Mouse (Mus musculus) limb, embryonic 12.5 days (tissue): Measurements from ENCODE around the gene Pard3. TPM values are rescaled to one million over a fixed set of nuclear protein-coding genes. Genes with fewer than 3 reads are reported as not detected.
A peak's percentile ranks its signal among the peaks of the same experiment; 100 is the strongest.

Experiments used
- ATAC-seq: fragments of 200-750 bp; cut with Nextera tagmentation; 2 replicates; pipeline ENCODE4 v1.8.0; 2017; ENCODE audit warnings: low read depth, moderate TSS enrichment; ENCODE audit not compliant: insufficient number of reproducible peaks, insufficient read depth, low FRiP score, low TSS enrichment
- H3K27ac ChIP-seq: fragments of 300-500 bp; sonication (generic); 2 replicates; pipeline ENCODE4 v1.5.1; 2016; ENCODE audit warnings: mild to moderate bottlenecking, moderate library complexity
- H3K27me3 ChIP-seq: fragments of 300-500 bp; sonication (generic); 2 replicates; pipeline ENCODE4 v1.6.1; 2016; ENCODE audit warnings: mild to moderate bottlenecking, moderate library complexity
- H3K36me3 ChIP-seq: fragments of 300-500 bp; sonication (generic); 2 replicates; pipeline ENCODE4 v1.6.1; 2016; ENCODE audit warnings: mild to moderate bottlenecking, moderate library complexity
- H3K4me1 ChIP-seq: fragments of 300-500 bp; sonication (generic); replicated peaks from 2 replicates; pipeline ENCODE4 v1.6.1; 2016
- H3K4me2 ChIP-seq: fragments of 300-500 bp; sonication (generic); 2 replicates; pipeline ENCODE4 v1.6.1; 2016; ENCODE audit warnings: mild to moderate bottlenecking, moderate library complexity
- H3K4me3 ChIP-seq: fragments of 300-500 bp; sonication (generic); replicated peaks from 2 replicates; pipeline ENCODE4 v1.5.1; 2016; ENCODE audit warnings: mild to moderate bottlenecking
- H3K9ac ChIP-seq: fragments of 300-500 bp; sonication (generic); replicated peaks from 2 replicates; pipeline ENCODE4 v1.6.1; 2016; ENCODE audit warnings: mild to moderate bottlenecking, moderate library complexity
- H3K9me3 ChIP-seq: fragments of 300-500 bp; sonication (generic); 2 replicates; pipeline ENCODE4 v1.6.1; 2016; ENCODE audit warnings: mild to moderate bottlenecking, moderate library complexity
- WGBS: fragments of 180-500 bp; shearing (Covaris S2); methylation state at CpG from one replicate; pipeline ENCODE4 v1.1.7; 2016; 5-methylcytosine and 5-hydroxymethylcytosine counted together
- polyA plus RNA-seq: library from polyadenylated mRNA; unstranded; fragments of >200 nt; fragmentation: Nextera tagmentation; extraction: Ambion mirVana; gene quantifications from 2 replicates; pipeline ENCODE4 v1.2.1, GENCODE M21; 2016

Pard3 gene
- polyA plus RNA-seq, 1 experiment from 2014 or later, result 50.6 TPM

DNA sequence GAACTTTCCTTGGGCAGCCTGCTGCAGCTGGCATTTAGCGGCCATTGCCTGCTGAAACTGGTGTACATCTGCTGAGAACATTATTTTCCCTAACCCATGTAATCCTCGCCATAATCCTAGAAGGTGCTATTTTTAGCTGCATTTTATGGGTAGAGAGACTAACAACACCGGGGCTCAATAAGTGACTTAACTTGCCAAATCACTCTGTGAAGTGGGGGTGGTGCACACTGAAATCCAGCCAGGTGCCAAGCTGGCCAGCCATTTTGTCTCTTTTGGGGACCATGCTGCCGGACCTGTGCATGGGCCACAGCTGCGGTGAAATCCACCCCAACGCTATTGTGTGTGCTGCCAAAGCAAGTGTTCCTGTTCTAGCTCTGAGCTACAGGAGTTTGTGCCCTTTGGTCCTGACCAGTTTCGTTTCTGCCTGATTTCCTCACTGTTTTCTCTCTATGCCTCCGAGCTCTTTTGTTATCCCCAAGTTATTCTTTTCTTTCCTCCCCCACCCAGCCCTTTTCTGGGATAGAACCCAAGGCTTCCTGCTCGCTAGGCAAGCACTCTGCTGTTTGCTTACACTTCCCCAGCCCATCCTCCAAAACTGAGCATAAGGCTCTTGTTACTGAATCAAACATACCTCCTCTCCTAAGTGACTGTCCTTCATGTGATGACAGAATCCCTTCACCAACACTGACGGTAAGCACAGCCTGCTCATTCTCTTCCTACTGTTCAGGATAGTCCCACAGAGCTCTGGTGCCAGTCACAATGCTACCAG is 375.9 kb downstream of the Pard3 start:
- no peak overlapping the region for H3K4me2 ChIP-seq
- peaks cover 42% of the 10 kb centered on the region for H3K4me1 ChIP-seq
- peak overlapping the region; percentile 62; the same call in 1 of the 2 replicates for H3K27ac ChIP-seq
- no peaks in the 10 kb centered on the region; the same call in 1 of the 2 replicates for H3K27me3 ChIP-seq
- H3K9me3 ChIP-seq, result no peaks in the 10 kb centered on the region
- no peak overlapping the region for H3K4me3 ChIP-seq
- 51% methylated on average over 10 of the region's 10 CpGs for WGBS
- H3K9ac ChIP-seq, result no peak overlapping the region
- H3K36me3 ChIP-seq, result peaks cover 9% of the 10 kb centered on the region; the same call in 1 of the 2 replicates
- peak; percentile 54 for ATAC-seq

DNA sequence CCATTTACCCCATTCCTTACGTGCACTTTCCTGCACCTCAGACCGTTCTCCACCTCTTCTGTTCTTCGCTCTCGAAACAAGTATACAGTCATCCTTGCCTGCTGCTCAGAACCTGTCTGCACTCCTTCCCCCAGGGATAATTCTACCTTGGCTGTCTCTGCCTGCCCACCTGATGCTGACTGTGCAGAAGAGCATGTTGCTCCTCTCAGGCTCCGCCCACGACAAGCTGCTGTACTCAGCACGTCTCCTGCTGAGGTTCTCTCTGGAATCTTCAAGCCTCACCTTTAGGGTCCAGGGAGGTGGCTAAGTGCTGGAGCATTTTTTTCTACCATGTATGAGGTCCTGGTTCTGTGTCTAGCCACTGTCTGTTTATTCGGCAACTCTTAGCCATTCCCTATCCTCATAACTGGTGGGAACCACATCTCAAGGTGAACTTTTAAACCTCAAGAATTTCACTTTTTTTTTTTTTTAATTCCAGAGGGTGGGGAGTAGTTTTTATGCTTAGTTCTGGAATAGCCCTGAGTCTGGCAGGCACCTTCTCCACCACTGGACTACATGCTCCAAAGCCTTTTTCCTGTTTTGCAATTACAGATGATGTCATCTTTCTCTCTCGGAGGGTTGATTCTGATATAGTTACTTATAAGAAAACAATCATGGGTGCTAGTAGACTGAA is 376.6 kb downstream of the Pard3 start:
- Histone ChIP-seq H3K27ac (peak overlapping the region; percentile 62; the same call in 1 of the 2 replicates), H3K27me3 (no peaks in the 10 kb centered on the region; the same call in 1 of the 2 replicates), H3K9ac (no peak overlapping the region), H3K9me3 (no peaks in the 10 kb centered on the region), H3K4me1 (peaks cover 42% of the 10 kb centered on the region), H3K4me2 (no peak overlapping the region), H3K36me3 (peaks cover 15% of the 10 kb centered on the region; the same call in 1 of the 2 replicates), H3K4me3 (no peak overlapping the region)
- ATAC-seq, result no peak
- WGBS, result 78% methylated on average over 9 of the region's 9 CpGs

DNA sequence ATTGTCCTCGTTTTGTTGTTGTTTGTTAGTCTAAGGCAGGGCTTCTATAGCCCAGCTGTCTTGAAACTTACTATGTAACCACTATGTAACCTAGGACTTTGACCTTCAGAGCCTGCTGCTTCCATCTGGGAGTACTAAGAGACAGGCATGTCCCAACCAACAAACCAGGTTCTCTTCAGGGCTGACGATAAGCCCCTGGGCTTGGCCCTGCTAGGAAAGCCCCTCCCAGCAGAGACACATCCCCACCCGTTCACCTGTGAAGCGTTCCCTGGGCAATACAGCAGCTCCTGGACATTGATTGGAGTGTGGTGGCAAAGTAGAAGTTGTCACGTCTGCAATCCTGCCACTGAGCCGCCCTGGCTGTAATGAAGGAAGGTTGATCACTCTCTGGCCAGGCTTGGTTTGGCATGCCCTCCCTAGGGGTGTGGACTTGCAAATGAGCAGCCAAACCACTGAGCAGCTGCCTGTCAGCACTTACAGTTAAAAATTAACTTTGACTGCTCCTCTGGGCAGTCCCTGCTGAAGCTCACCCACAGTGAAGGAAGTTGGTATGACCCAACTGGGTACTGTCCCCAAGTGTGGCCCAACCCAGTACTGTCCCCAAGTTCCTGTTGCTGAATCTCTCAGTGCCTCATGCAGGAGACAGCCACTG is 377.3 kb downstream of the Pard3 start:
- no peak overlapping the region for H3K9ac ChIP-seq
- peaks cover 16% of the 10 kb centered on the region; the same call in 1 of the 2 replicates for H3K36me3 ChIP-seq
- WGBS, result 71% methylated on average over 6 of the region's 6 CpGs
- H3K9me3 ChIP-seq, result no peaks in the 10 kb centered on the region
- no peak for ATAC-seq
- H3K4me2 ChIP-seq, result no peak overlapping the region
- no peak overlapping the region for H3K4me3 ChIP-seq
- H3K27me3 ChIP-seq, result no peaks in the 10 kb centered on the region; the same call in 1 of the 2 replicates
- H3K27ac ChIP-seq, result no peak overlapping the region
- H3K4me1 ChIP-seq, result peaks cover 42% of the 10 kb centered on the region

GRCm38 (mm10) chr8:127447401-127447800 is 383.7 kb downstream of the Pard3 start:
- no peaks in the 10 kb centered on the region for H3K27me3 ChIP-seq
- no peak overlapping the region for H3K4me2 ChIP-seq
- H3K27ac ChIP-seq, result no peak overlapping the region
- 0 out of 2 replicates have a peak, but pooled peaks cover 6% of the 10 kb centered on the region for H3K4me1 ChIP-seq
- no peak overlapping the region for H3K9ac ChIP-seq
- H3K9me3 ChIP-seq, result no peaks in the 10 kb centered on the region
- 93% methylated on average over 1 of the region's 1 CpGs for WGBS
- H3K4me3 ChIP-seq, result no peak overlapping the region
- peaks cover 26% of the 10 kb centered on the region for H3K36me3 ChIP-seq
- ATAC-seq, result no peak

DNA sequence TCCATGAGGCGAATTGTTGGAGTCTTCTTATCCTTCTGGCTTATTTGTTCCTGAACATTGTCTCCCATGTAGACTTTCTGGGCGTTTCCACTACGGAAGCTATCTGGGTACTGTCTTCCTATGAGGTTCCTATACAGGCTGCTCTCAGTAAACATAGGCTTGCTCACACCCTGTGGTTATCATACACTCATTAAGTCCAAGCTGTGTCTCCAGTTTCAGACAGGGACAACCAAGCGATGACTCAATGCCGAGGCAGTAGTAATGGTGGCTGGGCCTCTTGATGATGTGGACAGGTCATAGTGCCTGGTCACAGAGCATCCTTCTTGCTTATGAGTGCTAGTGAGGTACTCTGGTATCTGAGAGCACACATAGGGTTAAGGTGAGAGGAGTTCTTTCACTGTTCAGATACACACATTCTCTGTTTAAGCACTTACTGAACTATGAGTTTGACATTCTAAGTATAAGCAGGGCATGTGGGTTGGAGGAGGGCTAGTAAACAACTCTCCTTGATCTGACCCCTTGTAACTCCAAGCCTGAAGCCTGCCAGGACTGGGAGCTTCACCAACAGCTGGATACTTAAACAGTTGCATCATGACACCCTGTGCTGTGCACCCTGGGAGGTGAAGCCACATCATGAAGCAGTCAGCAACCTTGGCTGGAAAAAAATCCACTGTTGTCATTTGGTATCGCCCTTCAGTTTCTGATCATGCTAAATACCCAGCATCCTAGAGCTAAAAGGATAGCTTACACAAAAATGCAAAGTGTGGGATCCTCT is 385.6 kb downstream of the Pard3 start:
- Histone ChIP-seq H3K4me1 (0 out of 2 replicates have a peak, but pooled peaks cover 6% of the 10 kb centered on the region), H3K4me2 (no peak overlapping the region), H3K27me3 (no peaks in the 10 kb centered on the region), H3K9me3 (no peaks in the 10 kb centered on the region), H3K36me3 (peaks cover 27% of the 10 kb centered on the region), H3K27ac (no peak overlapping the region), H3K4me3 (no peak overlapping the region), H3K9ac (no peak overlapping the region)
- 96% methylated on average over 6 of the region's 6 CpGs for WGBS
- ATAC-seq, result no peak

DNA sequence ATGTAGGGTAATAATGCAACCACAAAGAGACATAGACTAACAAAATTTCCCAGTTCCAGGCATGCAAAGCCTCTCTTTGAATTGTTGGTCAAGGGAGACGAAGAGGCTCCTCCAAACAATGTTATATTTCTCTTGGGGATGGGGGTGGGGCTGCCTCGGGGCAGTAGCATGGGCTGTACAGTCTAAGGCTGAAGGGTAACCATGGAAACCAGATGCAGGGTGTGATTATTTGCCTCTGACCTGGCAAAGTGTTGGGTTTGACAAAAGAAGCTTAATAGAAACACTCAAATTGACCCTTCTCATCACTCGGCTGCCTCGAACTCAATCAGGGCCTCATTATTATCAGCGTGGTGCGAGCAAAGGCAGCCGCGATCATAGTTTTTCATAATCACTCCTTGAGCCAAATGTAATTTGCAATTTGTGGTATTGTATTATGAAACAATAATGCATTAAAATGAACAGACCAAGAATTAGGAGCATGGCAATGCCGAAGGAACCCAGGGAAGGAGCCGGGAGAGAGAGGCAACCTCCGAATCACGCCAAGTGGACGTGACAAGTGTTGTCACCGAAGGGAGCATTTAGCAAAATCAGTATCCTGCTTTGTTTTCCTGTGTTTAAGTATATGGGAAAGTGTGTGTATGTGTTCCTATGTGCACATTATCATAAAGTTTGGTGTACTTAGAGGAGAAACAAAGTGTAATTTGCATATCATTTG is 387.4 kb downstream of the Pard3 start:
- no peaks in the 10 kb centered on the region for H3K27me3 ChIP-seq
- ATAC-seq, result no peak
- H3K4me3 ChIP-seq, result no peak overlapping the region
- no peak overlapping the region for H3K27ac ChIP-seq
- peaks cover 19% of the 10 kb centered on the region for H3K36me3 ChIP-seq
- 0 out of 2 replicates have a peak, but pooled peaks cover 6% of the 10 kb centered on the region for H3K4me1 ChIP-seq
- no peak overlapping the region for H3K9ac ChIP-seq
- 85% methylated on average over 14 of the region's 14 CpGs for WGBS
- no peak overlapping the region for H3K4me2 ChIP-seq
- H3K9me3 ChIP-seq, result no peaks in the 10 kb centered on the region

GRCm38 (mm10) chr8:127452364-127452763 is 388.7 kb downstream of the Pard3 start:
- 0 out of 2 replicates have a peak, but pooled peaks cover 6% of the 10 kb centered on the region for H3K4me1 ChIP-seq
- peaks cover 13% of the 10 kb centered on the region for H3K36me3 ChIP-seq
- H3K9me3 ChIP-seq, result no peaks in the 10 kb centered on the region
- 88% methylated on average over 6 of the region's 6 CpGs for WGBS
- no peak overlapping the region for H3K9ac ChIP-seq
- no peak overlapping the region for H3K4me3 ChIP-seq
- no peak overlapping the region for H3K4me2 ChIP-seq
- H3K27me3 ChIP-seq, result no peaks in the 10 kb centered on the region
- no peak overlapping the region for H3K27ac ChIP-seq
- ATAC-seq, result no peak

- H3K27me3 ChIP-seq, result no peaks in the 10 kb centered on the region
- H3K4me1 ChIP-seq, result no peaks in the 10 kb centered on the region
- peaks cover 21% of the 10 kb centered on the region for H3K36me3 ChIP-seq
- H3K4me2 ChIP-seq, result no peak overlapping the region
- no peak overlapping the region for H3K4me3 ChIP-seq
- H3K27ac ChIP-seq, result no peak overlapping the region
- H3K9ac ChIP-seq, result no peak overlapping the region
- no peak for ATAC-seq
- 76% methylated on average over 3 of the region's 3 CpGs for WGBS
- no peaks in the 10 kb centered on the region for H3K9me3 ChIP-seq
These were observed 394.2 kb downstream of the Pard3 start for GRCm38 (mm10) chr8:127457901-127458300.

- H3K27ac ChIP-seq, result no peak overlapping the region
- H3K4me3 ChIP-seq, result no peak overlapping the region
- no peaks in the 10 kb centered on the region for H3K27me3 ChIP-seq
- no peak overlapping the region for H3K4me2 ChIP-seq
- no peaks in the 10 kb centered on the region for H3K9me3 ChIP-seq
- ATAC-seq, result no peak
- H3K4me1 ChIP-seq, result no peaks in the 10 kb centered on the region
- no peak overlapping the region for H3K9ac ChIP-seq
- 95% methylated on average over 3 of the region's 3 CpGs for WGBS
- peaks cover 20% of the 10 kb centered on the region for H3K36me3 ChIP-seq
These were observed 397.5 kb downstream of the Pard3 start for GRCm38 (mm10) chr8:127461173-127461572.

- no peak overlapping the region for H3K9ac ChIP-seq
- H3K4me2 ChIP-seq, result no peak overlapping the region
- peaks cover 20% of the 10 kb centered on the region for H3K36me3 ChIP-seq
- no peak for ATAC-seq
- H3K27me3 ChIP-seq, result no peaks in the 10 kb centered on the region
- 86% methylated on average over 2 of the region's 2 CpGs for WGBS
- no peaks in the 10 kb centered on the region for H3K9me3 ChIP-seq
- H3K27ac ChIP-seq, result no peak overlapping the region
- H3K4me1 ChIP-seq, result no peaks in the 10 kb centered on the region
- H3K4me3 ChIP-seq, result no peak overlapping the region
These were observed 398.8 kb downstream of the Pard3 start for GRCm38 (mm10) chr8:127462378-127462935.
